Mouse (Mus musculus) CH12.LX (cell line): ENCODE measurements at regions not wholly inside any gene's neighbourhood (a gene's known extent, or its start where the extent isn't known, plus 50 kb on each side); places are given as distances from the start of the nearest gene placed in this dataset.

Source experiments
- CTCF ChIP-seq, 2 experiments: IDR thresholded peaks in 1 of 2; conservative IDR thresholded peaks in 1 of 2; 2 replicates each; pipeline ENCODE4 v1.5.1; 2011 to 2012; ENCODE audit warnings: low read depth in 2 of 2, low read length in 2 of 2, improper control_type of control experiment in 1 of 2, inconsistent platforms in 1 of 2, mild to moderate bottlenecking in 1 of 2, moderate library complexity in 1 of 2
- E2F4 ChIP-seq: IDR thresholded peaks from 2 replicates; pipeline ENCODE4 v1.6.1; 2011; ENCODE audit warnings: low read depth, low read length, improper control_type of control experiment; ENCODE audit not compliant: insufficient replicate concordance
- ELF1 ChIP-seq: IDR thresholded peaks from 2 replicates; pipeline ENCODE4 v1.6.1; 2014; ENCODE audit warnings: low read depth, mild to moderate bottlenecking, inconsistent platforms, low read length, improper control_type of control experiment
- EP300 ChIP-seq: IDR thresholded peaks from 2 replicates; pipeline ENCODE4 v1.6.1; 2011; ENCODE audit warnings: low read length, improper control_type of control experiment
- JUN ChIP-seq: IDR thresholded peaks from 2 replicates; pipeline ENCODE4 v1.6.1; 2011; ENCODE audit warnings: low read depth, mild to moderate bottlenecking, low read length, improper control_type of control experiment, moderate library complexity; ENCODE audit not compliant: insufficient read depth
- MAX ChIP-seq: IDR thresholded peaks from 2 replicates; pipeline ENCODE4 v1.6.1; 2011; ENCODE audit warnings: low read length, improper control_type of control experiment
- MYC ChIP-seq: IDR thresholded peaks from 2 replicates; pipeline ENCODE4 v1.6.1; 2011; ENCODE audit warnings: low read depth, mild to moderate bottlenecking, improper control_type of control experiment, low read length
- POLR2A ChIP-seq: IDR thresholded peaks from 2 replicates; pipeline ENCODE4 v1.6.1; 2011; ENCODE audit warnings: low read depth, mild to moderate bottlenecking, improper control_type of control experiment, low read length
- POLR2AphosphoS2 ChIP-seq: IDR thresholded peaks from 2 replicates; pipeline ENCODE4 v1.6.1; 2011; ENCODE audit warnings: low read depth, low read length, improper control_type of control experiment
- TBP ChIP-seq: conservative IDR thresholded peaks from 2 replicates; pipeline ENCODE4 v1.6.1; 2011; ENCODE audit warnings: low read depth, low read length, improper control_type of control experiment
- UBTF ChIP-seq: IDR thresholded peaks from 2 replicates; pipeline ENCODE4 v1.6.1; 2012; ENCODE audit warnings: low read depth, mild to moderate bottlenecking, inconsistent platforms, low read length, improper control_type of control experiment, moderate library complexity
- USF1 ChIP-seq: IDR thresholded peaks from 2 replicates; pipeline ENCODE4 v1.6.1; 2014; ENCODE audit warnings: low read depth, mild to moderate bottlenecking, inconsistent platforms, low read length, improper control_type of control experiment
- ZKSCAN1 ChIP-seq: IDR thresholded peaks from 2 replicates; pipeline ENCODE4 v1.6.1; 2012; ENCODE audit warnings: low read depth, inconsistent platforms, low read length, improper control_type of control experiment, borderline replicate concordance
- ZNF384 ChIP-seq: IDR thresholded peaks from 2 replicates; pipeline ENCODE4 v1.6.1; 2012; ENCODE audit warnings: low read depth, low read length, improper control_type of control experiment, inconsistent platforms

DNA sequence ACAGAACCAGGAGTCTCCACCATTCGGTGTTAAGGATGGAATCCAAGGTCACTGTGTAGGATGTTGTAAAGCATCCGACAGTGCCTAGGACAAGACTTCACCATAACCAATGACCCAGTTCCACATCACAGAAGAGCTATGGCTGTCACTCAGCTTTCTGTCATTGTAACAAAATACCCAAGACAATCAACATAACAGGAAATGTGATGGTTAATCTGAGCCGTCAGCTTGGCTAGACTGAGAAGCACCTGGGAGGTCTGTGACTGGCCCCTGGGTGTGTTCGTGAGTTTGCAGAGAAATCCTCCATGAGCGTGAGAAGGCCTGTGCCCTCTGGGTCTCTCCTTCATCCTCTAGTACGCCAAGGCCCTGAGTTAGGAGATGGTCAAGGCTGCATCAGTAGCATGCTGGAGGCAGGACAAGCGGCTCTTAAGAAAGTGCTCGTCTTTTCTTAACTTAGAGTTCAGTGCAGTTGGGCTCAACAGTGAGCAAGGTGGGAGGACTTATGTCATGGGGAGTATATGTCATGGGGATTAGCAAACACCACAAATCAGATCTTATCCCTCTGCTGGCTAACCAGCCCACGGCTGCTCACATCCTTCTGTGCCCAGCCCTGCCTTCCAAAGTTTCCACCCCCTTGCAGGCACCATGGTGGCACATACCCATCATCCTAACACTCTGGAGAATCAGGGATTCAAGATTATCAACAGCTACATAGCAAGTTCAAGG, 57.9 kb upstream of the Adgre5 start:
- TF ChIP-seq MYC (no peak), TBP (no peak), ELF1 (no peak), USF1 (no peak), JUN (no peak), MAX (no peak), POLR2A (no peak), E2F4 (no peak), ZKSCAN1 (no peak), CTCF (conservative IDR thresholded peaks at IDR 0.05 in 1 of 2, IDR thresholded peaks at IDR 0.05 in 1 of 2; ENCODE audit: low read depth in 2 of 2, low read length in 2 of 2) (no peak), POLR2AphosphoS2 (no peak), UBTF (no peak), ZNF384 (no peak), EP300 (no peak)
